In the genomic region with DNA sequence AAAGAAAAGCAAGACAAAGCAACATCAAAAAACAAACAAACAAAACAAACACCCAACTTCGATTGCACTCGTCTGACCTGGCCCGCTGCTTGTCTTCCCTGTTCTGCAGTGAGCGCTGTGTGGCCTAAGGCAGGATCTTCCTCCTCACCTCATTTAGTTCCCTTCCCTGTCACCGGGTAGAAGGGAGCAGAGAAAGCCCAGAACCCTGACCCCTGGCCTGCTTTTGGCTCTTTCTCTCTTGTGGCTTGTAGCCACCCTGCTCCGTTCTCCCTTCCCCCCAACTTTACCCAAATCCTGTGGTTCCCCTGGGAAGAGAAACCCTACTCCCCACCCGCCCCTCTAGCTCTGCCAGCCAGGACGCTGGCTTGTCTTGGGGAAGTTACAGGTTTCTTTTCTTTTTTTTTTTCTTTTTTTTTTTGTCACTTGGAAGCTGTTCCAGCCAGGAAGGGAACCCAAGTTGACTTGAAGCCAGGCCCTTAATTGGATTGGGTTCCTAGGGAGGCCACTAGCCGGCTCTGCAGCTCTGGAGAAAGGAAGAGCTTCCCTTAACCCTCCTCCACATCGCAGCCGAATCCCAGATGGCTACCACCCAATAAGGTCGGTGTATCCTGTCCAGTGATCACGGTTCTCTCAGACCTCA, we compare ENCODE assay signal across 10 mouse cellular contexts. TPM values are rescaled to one million over a fixed set of nuclear protein-coding genes. Genes with fewer than 3 reads are reported as not detected.
DNase-seq lines count a peak whose midpoint lies in the region; ATAC-seq lines count a peak whose summit lies in the region.
"Had no signal": no experiment of that assay in that cellular context is flagged by ENCODE, and none has a peak within 500 bp of the region (broad histone marks: within the 10 kb centered on the region; RNA-seq: fewer than 3 reads in every experiment).

No protein-coding gene starts in this region.

- no peak overlapping the region for H3K27ac ChIP-seq in kidney, embryonic 16.5 days (ENCODE audit: low read length)
- H3K27ac ChIP-seq: limb, embryonic 15.5 days had no signal

- H3K9ac ChIP-seq in kidney, embryonic 16.5 days (replicated peaks; ENCODE audit: low read length), result no peak overlapping the region
- H3K9ac ChIP-seq: limb, embryonic 15.5 days had no signal

- no peak overlapping the region for H3K4me3 ChIP-seq in kidney, embryonic 16.5 days (ENCODE audit: low read length)
- H3K4me3 ChIP-seq: erythroblast, embryonic 14.5 days; limb, embryonic 15.5 days had no signal

- peaks cover 20% of the 10 kb centered on the region for H3K4me1 ChIP-seq in kidney, embryonic 16.5 days (ENCODE audit: insufficient read depth, low read length)

- H3K4me2 ChIP-seq in kidney, embryonic 16.5 days (replicated peaks; ENCODE audit: low read depth, low read length), result no peak overlapping the region
- H3K4me2 ChIP-seq: limb, embryonic 15.5 days had no signal

- no peak for ATAC-seq in kidney, embryonic 16.5 days (ENCODE audit: low FRiP score, low TSS enrichment)

- no peaks in the 10 kb centered on the region for H3K9me3 ChIP-seq in kidney, embryonic 16.5 days (ENCODE audit: low read length)
- H3K9me3 ChIP-seq: limb, embryonic 15.5 days had no signal

- DNase-seq in kidney, adult 18-20 months, result peak; percentile 44
- DNase-seq in Muller cell, postnatal 12 days (ENCODE audit: inconsistent ontology term), result peak; percentile 59
- DNase-seq in heart, adult 8-10 months (ENCODE audit: low spot score), result peak; percentile 83
- DNase-seq in kidney, postnatal 25 days, result peak; percentile 65 to 82
- DNase-seq in spleen, postnatal 36 days (ENCODE audit: low spot score in 2 of 2), result no peak
- no peak for DNase-seq in spleen, postnatal 4 days (ENCODE audit: low spot score in 2 of 2)
- DNase-seq in thymus, postnatal 14 days, result no peak

- no peaks in the 10 kb centered on the region for H3K36me3 ChIP-seq in kidney, embryonic 16.5 days (ENCODE audit: insufficient read depth, low read length)
- H3K36me3 ChIP-seq: limb, embryonic 15.5 days had no signal

- WGBS in kidney, embryonic 16.5 days, result 52% methylated on average over 13 of the region's 13 CpGs

- H3K27me3 ChIP-seq in kidney, embryonic 16.5 days (ENCODE audit: insufficient read depth, low read length), result no peaks in the 10 kb centered on the region
- H3K27me3 ChIP-seq: limb, embryonic 15.5 days had no signal

RNA-seq across cellular contexts. Expression of gene Clic4, which starts 10.2 kb away (rescaled TPM):
- polyA plus RNA-seq in kidney, embryonic 16.5 days (2015; fragmentation: Nextera tagmentation; extraction: Ambion mirVana), result 209 and 228 TPM in 2 replicates
- 100 to 1,000 TPM; 236 to 258 (median 249) TPM for total RNA-seq in heart, adult 8-10 months (2022)

Comparison
In these comparisons a context has a peak if more than half of its experiments do, and no peak if none do; other contexts are left out.
1. DNase-seq: peak in kidney, adult 18-20 months (single experiment), Muller cell, postnatal 12 days (single experiment), heart, adult 8-10 months (single experiment) and kidney, postnatal 25 days (2 of 2); none in spleen, postnatal 36 days (0 of 2), spleen, postnatal 4 days (0 of 2) and thymus, postnatal 14 days (single experiment).